Mouse (Mus musculus) MEL (cell line): Measurements from ENCODE around the gene Ccdc152. TPM values are rescaled to one million over a fixed set of nuclear protein-coding genes. Genes with fewer than 3 reads are reported as not detected.
"Not testable (repeated sequence)": the region's sequence is repeated elsewhere in the genome, so short reads cannot be mapped to it uniquely, and the experiment has no call there.

Experiments
- DNase-seq: peaks from one replicate; pipeline ENCODE4 v3.0.0; 2011; ENCODE audit warnings: low read depth, low spot score
- H3K27ac ChIP-seq: 2 replicates; pipeline ENCODE4 v1.5.1; 2012; ENCODE audit warnings: low read depth, mild to moderate bottlenecking, control low read depth, low read length, moderate library complexity; ENCODE audit not compliant: control insufficient read depth
- H3K27me3 ChIP-seq, 2 experiments: fragments of 150-350 bp in 1 of 2; sonication (generic) in 1 of 2; 2 replicates each; pipeline ENCODE4 v1.6.1; 2012; ENCODE audit warnings: low read length in 2 of 2, mild to moderate bottlenecking in 2 of 2, improper control_type of control experiment in 1 of 2, moderate library complexity in 1 of 2; ENCODE audit not compliant: insufficient read depth in 2 of 2, control insufficient read depth in 1 of 2
- H3K36me3 ChIP-seq, 2 experiments: 2 replicates each; pipeline ENCODE4 v1.6.1; 2012 to 2014; ENCODE audit warnings: low read length in 2 of 2, improper control_type of control experiment in 1 of 2, inconsistent platforms in 1 of 2, mild to moderate bottlenecking in 1 of 2; ENCODE audit not compliant: insufficient read depth in 2 of 2, control insufficient read depth in 1 of 2
- H3K4me1 ChIP-seq, 2 experiments: fragments of 150-350 bp in 1 of 2; sonication (generic) in 1 of 2; 2 replicates each; pipeline ENCODE4 v1.6.1; 2012; ENCODE audit warnings: low read length in 2 of 2, improper control_type of control experiment in 1 of 2, mild to moderate bottlenecking in 1 of 2; ENCODE audit not compliant: insufficient read depth in 2 of 2, control insufficient read depth in 1 of 2
- H3K4me3 ChIP-seq, 2 experiments: fragments of 150-350 bp in 1 of 2; sonication (generic) in 1 of 2; 2 replicates each; pipeline ENCODE4 v1.5.1; 2012; ENCODE audit warnings: low read depth in 2 of 2, low read length in 2 of 2, mild to moderate bottlenecking in 2 of 2, moderate library complexity in 2 of 2, control low read depth in 1 of 2, improper control_type of control experiment in 1 of 2; ENCODE audit not compliant: control insufficient read depth in 1 of 2, insufficient read depth in 1 of 2
- H3K79me2 ChIP-seq: 2 replicates; pipeline ENCODE4 v1.6.1; 2012; ENCODE audit warnings: mild to moderate bottlenecking, low read length, moderate library complexity; ENCODE audit not compliant: control insufficient read depth, poor library complexity, insufficient read depth
- H3K9ac ChIP-seq: 2 replicates; pipeline ENCODE4 v1.6.1; 2012; ENCODE audit warnings: low read depth, mild to moderate bottlenecking, control low read depth, low read length, moderate library complexity; ENCODE audit not compliant: control insufficient read depth, poor library complexity, severe bottlenecking
- H3K9me3 ChIP-seq: fragments of 150-350 bp; sonication (generic); replicated peaks from 2 replicates; pipeline ENCODE4 v1.6.1; 2012; ENCODE audit warnings: mild to moderate bottlenecking, low read length, improper control_type of control experiment, moderate library complexity; ENCODE audit not compliant: insufficient read depth
- BHLHE40 ChIP-seq: IDR thresholded peaks from 2 replicates; pipeline ENCODE4 v1.6.1; 2012; ENCODE audit warnings: low read depth, mild to moderate bottlenecking, inconsistent platforms, low read length, improper control_type of control experiment, borderline replicate concordance
- CTCF ChIP-seq, 3 experiments: IDR thresholded peaks in 2 of 3; conservative IDR thresholded peaks in 1 of 3; 2 replicates each; pipeline ENCODE4 v1.5.1; 2011 to 2012; ENCODE audit warnings: low read length in 3 of 3, low read depth in 2 of 3, mild to moderate bottlenecking in 2 of 3, improper control_type of control experiment in 1 of 3, inconsistent platforms in 1 of 3, mixed read lengths in 1 of 3, moderate library complexity in 1 of 3; ENCODE audit not compliant: control insufficient read depth in 1 of 3, insufficient read depth in 1 of 3, poor library complexity in 1 of 3, severe bottlenecking in 1 of 3
- E2F4 ChIP-seq: IDR thresholded peaks from 2 replicates; pipeline ENCODE4 v1.6.1; 2011; ENCODE audit warnings: low read depth, low read length, improper control_type of control experiment, borderline replicate concordance
- ETS1 ChIP-seq: IDR thresholded peaks from 2 replicates; pipeline ENCODE4 v1.6.1; 2012; ENCODE audit warnings: low read depth, mild to moderate bottlenecking, inconsistent platforms, low read length, improper control_type of control experiment, moderate library complexity
- KAT2A ChIP-seq: conservative IDR thresholded peaks from 2 replicates; pipeline ENCODE4 v1.6.1; 2012; ENCODE audit warnings: low read depth, low read length, improper control_type of control experiment, inconsistent platforms
- MAFK ChIP-seq: IDR thresholded peaks from 2 replicates; pipeline ENCODE4 v1.6.1; 2011; ENCODE audit warnings: low read depth, mild to moderate bottlenecking, low read length, improper control_type of control experiment, borderline replicate concordance
- MAX ChIP-seq: IDR thresholded peaks from 2 replicates; pipeline ENCODE4 v1.6.1; 2011; ENCODE audit warnings: low read length, improper control_type of control experiment
- MAZ ChIP-seq: IDR thresholded peaks from 2 replicates; pipeline ENCODE4 v1.6.1; 2012; ENCODE audit warnings: low read depth, mild to moderate bottlenecking, inconsistent platforms, low read length, improper control_type of control experiment
- MEF2A ChIP-seq: IDR thresholded peaks from 2 replicates; pipeline ENCODE4 v1.6.1; 2014; ENCODE audit warnings: low read depth, mild to moderate bottlenecking, inconsistent platforms, low read length, improper control_type of control experiment; ENCODE audit not compliant: poor library complexity, insufficient replicate concordance, severe bottlenecking; ENCODE audit errors: extremely low read depth
- MYC ChIP-seq: IDR thresholded peaks from 2 replicates; pipeline ENCODE4 v1.6.1; 2011; ENCODE audit warnings: low read depth, mild to moderate bottlenecking, low read length, improper control_type of control experiment, moderate library complexity
- NELFE ChIP-seq: IDR thresholded peaks from 2 replicates; pipeline ENCODE4 v1.6.1; 2011; ENCODE audit warnings: low read depth, low read length, improper control_type of control experiment
- POLR2A ChIP-seq, 2 experiments: IDR thresholded peaks; 2 replicates each; pipeline ENCODE4 v1.6.1; 2011 to 2012; ENCODE audit warnings: low read length in 2 of 2, mild to moderate bottlenecking in 2 of 2, control low read depth in 1 of 2, improper control_type of control experiment in 1 of 2, low read depth in 1 of 2, moderate library complexity in 1 of 2; ENCODE audit not compliant: control insufficient read depth in 1 of 2, insufficient read depth in 1 of 2, poor library complexity in 1 of 2
- RAD21 ChIP-seq: IDR thresholded peaks from 2 replicates; pipeline ENCODE4 v1.6.1; 2011; ENCODE audit warnings: mild to moderate bottlenecking, low read depth, low read length, improper control_type of control experiment
- RCOR1 ChIP-seq: IDR thresholded peaks from 2 replicates; pipeline ENCODE4 v1.6.1; 2012; ENCODE audit warnings: low read depth, mild to moderate bottlenecking, inconsistent platforms, low read length, improper control_type of control experiment
- TBP ChIP-seq: IDR thresholded peaks from 2 replicates; pipeline ENCODE4 v1.8.0; 2011; ENCODE audit warnings: low read depth, low read length, improper control_type of control experiment
- TCF12 ChIP-seq: IDR thresholded peaks from 2 replicates; pipeline ENCODE4 v1.6.1; 2014; ENCODE audit warnings: low read depth, mild to moderate bottlenecking, inconsistent platforms, low read length, improper control_type of control experiment, moderate library complexity
- UBTF ChIP-seq: IDR thresholded peaks from 2 replicates; pipeline ENCODE4 v1.6.1; 2012; ENCODE audit warnings: low read depth, mild to moderate bottlenecking, inconsistent platforms, low read length, improper control_type of control experiment, moderate library complexity, borderline replicate concordance; ENCODE audit not compliant: insufficient read depth
- USF2 ChIP-seq, 2 experiments: IDR thresholded peaks; 2 replicates each; pipeline ENCODE4 v1.6.1; 2011 to 2012; ENCODE audit warnings: improper control_type of control experiment in 2 of 2, low read length in 2 of 2, borderline replicate concordance in 1 of 2, inconsistent platforms in 1 of 2, low read depth in 1 of 2, mild to moderate bottlenecking in 1 of 2; ENCODE audit not compliant: insufficient read depth in 1 of 2
- ZKSCAN1 ChIP-seq: IDR thresholded peaks from 2 replicates; pipeline ENCODE4 v1.6.1; 2012; ENCODE audit warnings: low read depth, mild to moderate bottlenecking, inconsistent platforms, low read length, improper control_type of control experiment, moderate library complexity
- ZNF384 ChIP-seq: IDR thresholded peaks from 2 replicates; pipeline ENCODE4 v1.6.1; 2012; ENCODE audit warnings: low read depth, mild to moderate bottlenecking, inconsistent platforms, low read length, improper control_type of control experiment
- polyA plus RNA-seq, 2 experiments: library from polyadenylated mRNA; stranded (reverse) in 1 of 2; unstranded in 1 of 2; fragments of >175 nt in 1 of 2; fragments of >200 nt in 1 of 2; gene quantifications; 2 replicates each; pipeline versions ENCODE4 v1.2.1 to v1.2.4; 2012; ENCODE audit warnings: low replicate concordance in 2 of 2, low read depth in 1 of 2; ENCODE audit not compliant: insufficient read length in 2 of 2, insufficient read depth in 1 of 2, missing spikeins in 1 of 2
- total RNA-seq: library from RNA; depleted of rRNA; stranded (reverse); fragments of 300-350 nt; gene quantifications from 2 replicates; pipeline ENCODE4 v1.2.3, GENCODE M21; 2012

Ccdc152 gene
- total and polyA plus RNA-seq, 3 experiments = not detected

DNA sequence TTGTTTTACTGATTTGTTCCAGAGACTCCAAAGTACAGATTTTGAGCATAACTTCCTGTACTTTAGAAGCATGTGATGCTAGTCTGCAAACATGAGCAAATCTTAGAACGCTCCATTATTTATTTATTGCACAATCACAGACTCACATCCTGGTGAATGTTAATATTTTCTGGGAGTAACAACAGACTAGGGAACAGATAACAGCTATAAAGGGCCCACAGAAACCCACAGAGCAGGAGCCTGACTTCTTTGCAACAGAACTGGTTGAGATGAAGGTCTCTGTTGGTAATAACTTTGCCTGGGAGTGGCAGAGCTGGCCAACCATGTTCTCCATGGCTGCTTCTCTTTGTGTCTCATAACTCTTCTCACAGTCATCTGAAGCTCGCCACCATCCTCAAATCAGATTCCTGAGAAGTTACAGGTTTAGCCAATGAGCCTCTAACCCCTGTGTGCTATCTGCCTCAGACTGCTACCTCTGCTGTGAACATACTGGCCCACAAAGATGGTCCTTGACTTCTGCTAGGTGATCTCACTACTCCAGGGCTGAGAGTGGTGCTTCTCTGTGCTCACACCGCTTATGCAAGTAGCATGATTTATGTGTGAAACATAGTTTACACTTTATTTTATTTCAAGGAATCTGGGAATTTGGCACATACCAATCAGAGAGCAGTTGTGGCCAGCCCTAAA, 52.2 kb downstream of the Ccdc152 start:
- Histone ChIP-seq H3K27ac (no peak overlapping the region), H3K9ac (no peak overlapping the region)
- TF ChIP-seq KAT2A (no peak), NELFE (no peak), TBP (no peak), UBTF (no peak), POLR2A (IDR thresholded peaks at IDR 0.05; ENCODE audit: control insufficient read depth in 1 of 2, insufficient read depth in 1 of 2, low read depth in 1 of 2, low read length in 2 of 2, poor library complexity in 1 of 2) (no peak), ZNF384 (no peak), MEF2A (no peak), BHLHE40 (no peak), MAFK (no peak), USF2 (IDR thresholded peaks at IDR 0.05; ENCODE audit: borderline replicate concordance in 1 of 2, insufficient read depth in 1 of 2, low read depth in 1 of 2, low read length in 2 of 2) (no peak), MAX (no peak), ETS1 (no peak), MAZ (no peak), E2F4 (no peak), RCOR1 (no peak), RAD21 (no peak), TCF12 (no peak)
- TF ChIP-seq, all 39 proteins: peak for 0
- Histone ChIP-seq H3K36me3 (no peaks in the 10 kb centered on the region), H3K79me2 (no peaks in the 10 kb centered on the region), H3K4me1 (no peaks in the 10 kb centered on the region), H3K9me3 (no peaks in the 10 kb centered on the region), H3K4me3 (no peak overlapping the region), H3K27me3 (no peaks in the 10 kb centered on the region)
- no peak for DNase-seq

DNA sequence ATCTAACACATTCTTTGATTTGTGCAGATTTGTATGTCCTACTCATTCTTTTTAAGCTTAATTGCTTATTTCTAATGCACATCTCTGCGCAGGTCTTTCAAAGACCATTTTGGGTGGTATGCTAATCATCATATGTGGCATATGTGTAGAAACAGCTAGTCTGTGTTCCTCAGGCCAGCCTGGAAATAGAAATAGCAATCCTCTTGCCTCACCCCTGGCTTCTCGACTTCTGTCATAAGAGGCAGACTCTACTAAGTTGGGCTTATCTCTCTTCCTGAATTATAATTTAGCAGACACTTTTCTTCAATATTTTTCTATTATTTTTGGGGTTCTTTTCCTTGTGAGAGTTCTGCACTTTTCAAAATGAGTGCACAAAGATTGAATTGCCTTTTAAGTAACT, 52.7 kb downstream of the Ccdc152 start:
- Histone ChIP-seq H3K9me3 (no peaks in the 10 kb centered on the region), H3K27me3 (no peaks in the 10 kb centered on the region), H3K4me3 (no peak overlapping the region), H3K4me1 (no peaks in the 10 kb centered on the region), H3K79me2 (no peaks in the 10 kb centered on the region), H3K27ac (no peak overlapping the region), H3K9ac (no peak overlapping the region), H3K36me3 (no peaks in the 10 kb centered on the region)
- DNase-seq = no peak
- TF ChIP-seq MYC (no peak), CTCF (IDR thresholded peaks at IDR 0.05 in 2 of 3, conservative IDR thresholded peaks at IDR 0.05 in 1 of 3; ENCODE audit: control insufficient read depth in 1 of 3, insufficient read depth in 1 of 3, low read depth in 2 of 3, low read length in 3 of 3, poor library complexity in 1 of 3, severe bottlenecking in 1 of 3) (no peak), MEF2A (no peak), ZKSCAN1 (no peak)

DNA sequence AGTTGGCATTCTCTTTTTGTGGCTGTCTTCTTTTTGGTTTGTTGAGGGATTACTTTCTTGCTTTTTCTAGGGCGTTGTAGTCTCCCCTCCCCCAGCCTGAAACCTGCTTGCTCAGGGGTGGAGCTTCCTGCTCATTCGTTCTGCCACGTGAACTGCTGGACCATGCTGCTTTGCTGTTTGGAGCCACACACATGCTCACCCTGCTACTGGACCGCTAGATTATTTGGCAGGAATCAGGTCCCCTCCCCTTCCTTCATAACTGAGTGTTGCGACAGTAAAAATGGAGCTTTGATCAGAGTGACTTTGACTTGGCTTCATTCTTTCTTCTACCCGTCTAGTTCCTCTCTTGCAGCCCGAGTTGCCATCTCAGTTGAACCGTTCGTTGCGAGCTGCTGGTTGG, 58.3 kb downstream of the Ccdc152 start:
- not testable (repeated sequence) for H3K4me3 ChIP-seq, DNase-seq, H3K36me3 ChIP-seq, H3K27ac ChIP-seq, H3K9ac ChIP-seq, H3K79me2 ChIP-seq, H3K27me3 ChIP-seq, H3K9me3 ChIP-seq, H3K4me1 ChIP-seq
